In the genomic region with DNA sequence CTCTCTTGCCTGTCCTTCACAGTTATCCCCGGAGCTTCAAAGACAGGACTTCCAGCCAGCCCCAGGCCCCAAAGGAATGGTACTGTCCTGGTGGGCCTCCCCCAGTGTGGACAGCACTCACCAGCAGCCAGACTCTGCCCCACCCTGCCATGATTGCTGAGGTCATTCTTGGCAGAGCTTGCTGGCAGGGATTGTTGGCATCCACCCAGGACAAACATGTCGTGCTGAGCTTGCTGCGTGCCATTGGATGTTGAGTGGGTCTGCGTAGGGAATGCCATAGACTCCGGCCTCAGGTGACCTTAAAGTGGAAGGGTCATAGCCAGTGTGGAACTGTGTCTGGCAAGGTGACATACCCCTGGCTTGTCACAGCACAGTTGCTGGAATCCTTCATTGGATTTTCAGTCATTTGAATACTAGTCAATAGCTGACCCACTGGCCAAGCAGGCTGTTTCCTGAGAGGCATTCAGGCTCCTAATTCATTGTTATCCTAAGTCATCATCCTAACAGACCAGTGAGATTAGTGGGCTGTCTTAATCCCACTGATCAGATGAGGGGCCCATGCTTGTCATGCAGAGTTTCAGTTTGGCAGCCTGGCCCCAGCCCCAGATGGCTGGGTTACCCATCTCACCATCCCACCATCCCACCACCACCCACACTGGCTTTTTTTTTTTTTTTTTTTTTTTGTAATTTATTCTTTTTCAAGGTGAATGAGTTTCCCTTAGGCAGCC, we compare ENCODE assay signal across 9 mouse cellular contexts. TPM values are rescaled to one million over a fixed set of nuclear protein-coding genes. Genes with fewer than 3 reads are reported as not detected.
DNase-seq lines count a peak whose midpoint lies in the region; ATAC-seq lines count a peak whose summit lies in the region.
"Had no signal": no experiment of that assay in that cellular context is flagged by ENCODE, and none has a peak within 500 bp of the region (broad histone marks: within the 10 kb centered on the region; RNA-seq: fewer than 3 reads in every experiment).

No protein-coding gene starts in this region.

- intact Hi-C loops in heart, postnatal 36 days (cut with DNase I), result loop anchor here (2.0 kb wide), 1 partner anchor 41 kb away; the partner anchor contains the start of gene Htra1

- peak; percentile 71 for ATAC-seq in hindbrain, embryonic 13.5 days (ENCODE audit: low FRiP score)
- no peak for ATAC-seq in hindbrain, embryonic 11.5 days (ENCODE audit: low FRiP score)
- ATAC-seq in lung, embryonic 15.5 days (ENCODE audit: borderline replicate concordance, extremely low read depth, low FRiP score, low TSS enrichment), result peak; percentile 68

- H3K9ac ChIP-seq in hindbrain, embryonic 13.5 days, result no peak overlapping the region
- H3K9ac ChIP-seq in hindbrain, embryonic 11.5 days (ENCODE audit: low read depth, low read length), result no peak overlapping the region
- no peak overlapping the region for H3K9ac ChIP-seq in lung, embryonic 15.5 days
- H3K9ac ChIP-seq: neural tube, embryonic 12.5 days had no signal

- peaks cover 20% of the 10 kb centered on the region for H3K4me1 ChIP-seq in hindbrain, embryonic 13.5 days (replicated peaks)
- H3K4me1 ChIP-seq in hindbrain, embryonic 11.5 days (replicated peaks; ENCODE audit: control insufficient read depth, insufficient read depth, low read length), result no peaks in the 10 kb centered on the region
- peaks cover 48% of the 10 kb centered on the region for H3K4me1 ChIP-seq in lung, embryonic 15.5 days

- H3K27ac ChIP-seq in hindbrain, embryonic 13.5 days, result no peak overlapping the region
- no peak overlapping the region for H3K27ac ChIP-seq in hindbrain, embryonic 11.5 days (ENCODE audit: low read depth, low read length)
- H3K27ac ChIP-seq in lung, embryonic 15.5 days, result peak overlapping the region; percentile 65
- H3K27ac ChIP-seq: neural tube, embryonic 12.5 days had no signal

- H3K4me3 ChIP-seq in hindbrain, embryonic 13.5 days, result no peak overlapping the region
- H3K4me3 ChIP-seq in hindbrain, embryonic 11.5 days (ENCODE audit: low read depth, low read length), result no peak overlapping the region
- no peak overlapping the region for H3K4me3 ChIP-seq in lung, embryonic 15.5 days
- H3K4me3 ChIP-seq: neural tube, embryonic 12.5 days had no signal

- 45% methylated on average over 5 of the region's 5 CpGs for WGBS in hindbrain, embryonic 13.5 days
- 81% methylated on average over 5 of the region's 5 CpGs for WGBS in hindbrain, embryonic 11.5 days
- WGBS in lung, embryonic 15.5 days, result 5% methylated on average over 5 of the region's 5 CpGs

- H3K9me3 ChIP-seq in hindbrain, embryonic 13.5 days, result no peaks in the 10 kb centered on the region
- no peaks in the 10 kb centered on the region for H3K9me3 ChIP-seq in hindbrain, embryonic 11.5 days (ENCODE audit: control insufficient read depth, low read length)
- no peaks in the 10 kb centered on the region for H3K9me3 ChIP-seq in lung, embryonic 15.5 days
- H3K9me3 ChIP-seq: neural tube, embryonic 12.5 days had no signal

- H3K4me2 ChIP-seq in hindbrain, embryonic 13.5 days, result no peak overlapping the region
- no peak overlapping the region for H3K4me2 ChIP-seq in hindbrain, embryonic 11.5 days (replicated peaks; ENCODE audit: low read depth, low read length)
- H3K4me2 ChIP-seq in lung, embryonic 15.5 days, result no peak overlapping the region
- H3K4me2 ChIP-seq: neural tube, embryonic 12.5 days had no signal

- no peaks in the 10 kb centered on the region for H3K36me3 ChIP-seq in hindbrain, embryonic 13.5 days
- H3K36me3 ChIP-seq in hindbrain, embryonic 11.5 days (ENCODE audit: control insufficient read depth, insufficient read depth, low read length), result no peaks in the 10 kb centered on the region
- no peaks in the 10 kb centered on the region for H3K36me3 ChIP-seq in lung, embryonic 15.5 days
- H3K36me3 ChIP-seq: neural tube, embryonic 12.5 days had no signal

- no peaks in the 10 kb centered on the region for H3K27me3 ChIP-seq in hindbrain, embryonic 13.5 days
- H3K27me3 ChIP-seq in hindbrain, embryonic 11.5 days (ENCODE audit: control insufficient read depth, insufficient read depth, low read length), result no peaks in the 10 kb centered on the region
- no peaks in the 10 kb centered on the region for H3K27me3 ChIP-seq in lung, embryonic 15.5 days
- H3K27me3 ChIP-seq: neural tube, embryonic 12.5 days had no signal

- no peak for DNase-seq in hindbrain, embryonic 11.5 days (ENCODE audit: low spot score)
- peak; percentile 52 to 73 for DNase-seq in frontal cortex, adult 2 months (ENCODE audit: extremely low spot score in 1 of 2, low spot score in 1 of 2)
- peak; percentile 89 to 92 for DNase-seq in heart, postnatal 36 days
- peak; percentile 67 for DNase-seq in layer of hippocampus, adult 9-11 months
- peak; percentile 90 for DNase-seq in skeletal muscle tissue, adult 2 months (ENCODE audit: low read depth, low spot score)
- DNase-seq in spleen, postnatal 4 days (ENCODE audit: low spot score in 2 of 2), result no peak

RNA-seq across cellular contexts. Expression of gene Htra1, which starts 42.0 kb away (rescaled TPM):
- 11.2 and 15.4 TPM in 2 replicates for polyA plus RNA-seq in hindbrain, embryonic 13.5 days (2015; fragmentation: Nextera tagmentation; extraction: Ambion mirVana)
- 7.3 and 19.0 TPM in 2 replicates for polyA plus RNA-seq in hindbrain, embryonic 11.5 days (2014; fragmentation: Nextera tagmentation; extraction: Ambion mirVana)
- polyA plus RNA-seq in frontal cortex, adult 2 months (2012; rRNA removed), result 172 and 212 TPM in 2 replicates
- 100 to 1,000 TPM; 120 to 129 TPM for total RNA-seq in heart, postnatal 36 days (2021)
- polyA plus RNA-seq in lung, embryonic 15.5 days (2015; fragmentation: Nextera tagmentation; extraction: Ambion mirVana), result 58.0 and 59.7 TPM in 2 replicates

RNA-seq across cellular contexts. Expression of gene Dmbt1, which starts 53.9 kb away (rescaled TPM):
- not detected in 2 replicates for polyA plus RNA-seq in hindbrain, embryonic 13.5 days (2015; fragmentation: Nextera tagmentation; extraction: Ambion mirVana)
- not detected in 2 replicates for polyA plus RNA-seq in hindbrain, embryonic 11.5 days (2014; fragmentation: Nextera tagmentation; extraction: Ambion mirVana)
- 0.04 TPM in 1 of 2 replicates, not detected in the other for polyA plus RNA-seq in frontal cortex, adult 2 months (2012; rRNA removed)
- total RNA-seq in heart, postnatal 36 days (2021), result not detected
- polyA plus RNA-seq in lung, embryonic 15.5 days (2015; fragmentation: Nextera tagmentation; extraction: Ambion mirVana), result not detected in 2 replicates
- polyA plus RNA-seq: neural tube, embryonic 12.5 days had no signal

Comparison
In these comparisons a context has a peak if more than half of its experiments do, and no peak if none do; other contexts are left out.
1. DNase-seq: peak in frontal cortex, adult 2 months (2 of 2), heart, postnatal 36 days (2 of 2), layer of hippocampus, adult 9-11 months (single experiment) and skeletal muscle tissue, adult 2 months (single experiment); none in hindbrain, embryonic 11.5 days (single experiment) and spleen, postnatal 4 days (0 of 2).